Mouse (Mus musculus) neural tube, embryonic 11.5 days (tissue): ENCODE measurements around the gene Esyt1. TPM values are rescaled to one million over a fixed set of nuclear protein-coding genes. Genes with fewer than 3 reads are reported as not detected.

Source experiments
- ATAC-seq: fragments of 200-750 bp; cut with Nextera tagmentation; 2 replicates; pipeline ENCODE4 v1.8.0; 2017; ENCODE audit warnings: moderate number of reproducible peaks, mild to moderate bottlenecking, moderate TSS enrichment, moderate library complexity; ENCODE audit not compliant: insufficient read depth, low FRiP score, low TSS enrichment
- DNase-seq: peaks from one replicate; pipeline ENCODE4 v3.0.0-alpha.2; 2015; ENCODE audit warnings: low spot score
- H3K27ac ChIP-seq: fragments of 300-500 bp; sonication (generic); 2 replicates; pipeline ENCODE4 v1.5.1; 2014; ENCODE audit warnings: low read depth, mild to moderate bottlenecking, low read length
- H3K27me3 ChIP-seq: fragments of 300-500 bp; sonication (generic); 2 replicates; pipeline ENCODE4 v1.6.1; 2014; ENCODE audit warnings: mild to moderate bottlenecking, low read length, mixed read lengths; ENCODE audit not compliant: control insufficient read depth, insufficient read depth
- H3K36me3 ChIP-seq: fragments of 300-500 bp; sonication (generic); 2 replicates; pipeline ENCODE4 v1.6.1; 2014; ENCODE audit warnings: mild to moderate bottlenecking, low read length, moderate library complexity, mixed read lengths; ENCODE audit not compliant: control insufficient read depth, insufficient read depth
- H3K4me1 ChIP-seq: fragments of 300-500 bp; sonication (generic); 2 replicates; pipeline ENCODE4 v1.6.1; 2014; ENCODE audit warnings: low read length, mixed read lengths; ENCODE audit not compliant: control insufficient read depth, insufficient read depth
- H3K4me2 ChIP-seq: fragments of 300-500 bp; sonication (generic); 2 replicates; pipeline ENCODE4 v1.6.1; 2014; ENCODE audit warnings: low read depth, mild to moderate bottlenecking, moderate library complexity
- H3K4me3 ChIP-seq: fragments of 300-500 bp; sonication (generic); 2 replicates; pipeline ENCODE4 v1.5.1; 2014; ENCODE audit warnings: low read depth, low read length
- H3K9ac ChIP-seq: fragments of 300-500 bp; sonication (generic); 2 replicates; pipeline ENCODE4 v1.6.1; 2014; ENCODE audit warnings: mild to moderate bottlenecking, low read length
- H3K9me3 ChIP-seq: fragments of 300-500 bp; sonication (generic); 2 replicates; pipeline ENCODE4 v1.6.1; 2016; ENCODE audit warnings: low read length; ENCODE audit not compliant: control insufficient read depth
- WGBS: fragments of 180-500 bp; shearing (Covaris S2); extraction: QIAGEN DNeasy Blood & Tissue Kit; methylation state at CpG from one replicate; pipeline ENCODE4 v1.1.7; 2014; 5-methylcytosine and 5-hydroxymethylcytosine counted together
- polyA plus RNA-seq: library from polyadenylated mRNA; unstranded; fragments of >200 nt; fragmentation: Nextera tagmentation; extraction: Ambion mirVana; gene quantifications from 2 replicates; pipeline ENCODE4 v1.2.1, GENCODE M21; 2014

The Esyt1 gene
- polyA plus RNA-seq, 1 experiment from 2014 or later, result 34.1 TPM

- WGBS, result 30% methylated on average over 28 of the region's 28 CpGs
- Histone ChIP-seq H3K27me3 (0 out of 2 replicates have a peak, but pooled peaks cover 2% of the 10 kb centered on the region), H3K4me2 (peak overlapping the region; percentile 99), H3K4me3 (peak overlapping the region; percentile 74), H3K4me1 (0 out of 2 replicates have a peak, but pooled peaks cover 2% of the 10 kb centered on the region), H3K27ac (no peak overlapping the region), H3K36me3 (no peaks in the 10 kb centered on the region), H3K9ac (no peak overlapping the region), H3K9me3 (no peaks in the 10 kb centered on the region)
- peak; percentile 2 for DNase-seq
- peak; percentile 27; the same call in 1 of the 2 replicates for ATAC-seq
Measured at GRCm38 (mm10) chr10:128526366-128527356, 990 bp upstream of the Esyt1 start.

GRCm38 (mm10) chr10:128524732-128525662 is 674 bp downstream of the Esyt1 start:
- H3K27me3 ChIP-seq, result 0 out of 2 replicates have a peak, but pooled peaks cover 2% of the 10 kb centered on the region
- ATAC-seq (peak; percentile 41), DNase-seq (peak; percentile 68)
- 0 out of 2 replicates have a peak, but pooled peaks cover 3% of the 10 kb centered on the region for H3K36me3 ChIP-seq
- WGBS, result under 1% methylated on average over 56 of the region's 58 CpGs
- no peaks in the 10 kb centered on the region for H3K9me3 ChIP-seq
- H3K4me2 ChIP-seq, result peak overlapping the region; percentile 99
- H3K4me3 ChIP-seq, result peak overlapping the region; percentile 74
- peak overlapping the region; percentile 62 for H3K27ac ChIP-seq
- peak overlapping the region; percentile 75 for H3K9ac ChIP-seq
- 0 out of 2 replicates have a peak, but pooled peaks cover 2% of the 10 kb centered on the region for H3K4me1 ChIP-seq

- WGBS, result 6% methylated on average over 11 of the region's 11 CpGs
- Histone ChIP-seq H3K9ac (peak overlapping the region; percentile 75), H3K27ac (peak overlapping the region; percentile 62; the same call in 1 of the 2 replicates), H3K9me3 (no peaks in the 10 kb centered on the region), H3K4me2 (peak overlapping the region; percentile 99), H3K36me3 (0 out of 2 replicates have a peak, but pooled peaks cover 3% of the 10 kb centered on the region), H3K4me3 (peak overlapping the region; percentile 74), H3K4me1 (0 out of 2 replicates have a peak, but pooled peaks cover 2% of the 10 kb centered on the region), H3K27me3 (0 out of 2 replicates have a peak, but pooled peaks cover 2% of the 10 kb centered on the region)
- ATAC-seq (no peak), DNase-seq (peak; percentile 42)
Measured at GRCm38 (mm10) chr10:128524111-128524731, 1.4 kb downstream of the Esyt1 start.

- no peak for DNase-seq
- Histone ChIP-seq H3K4me3 (no peak overlapping the region), H3K9me3 (no peaks in the 10 kb centered on the region; the same call in 1 of the 2 replicates), H3K4me2 (no peak overlapping the region), H3K27ac (no peak overlapping the region), H3K9ac (no peak overlapping the region), H3K27me3 (peaks cover 4% of the 10 kb centered on the region), H3K36me3 (0 out of 2 replicates have a peak, but pooled peaks cover 5% of the 10 kb centered on the region), H3K4me1 (0 out of 2 replicates have a peak, but pooled peaks cover 2% of the 10 kb centered on the region)
- ATAC-seq, result no peak
- WGBS, result 74% methylated on average over 6 of the region's 6 CpGs
Measured at GRCm38 (mm10) chr10:128522351-128522750, 3.3 kb downstream of the Esyt1 start.

- no peak overlapping the region for H3K27ac ChIP-seq
- ATAC-seq (no peak), DNase-seq (no peak)
- 0 out of 2 replicates have a peak, but pooled peaks cover 5% of the 10 kb centered on the region for H3K36me3 ChIP-seq
- 85% methylated on average over 16 of the region's 16 CpGs for WGBS
- H3K27me3 ChIP-seq, result peaks cover 15% of the 10 kb centered on the region
- no peak overlapping the region for H3K4me2 ChIP-seq
- 0 out of 2 replicates have a peak, but pooled peaks cover 2% of the 10 kb centered on the region for H3K4me1 ChIP-seq
- no peaks in the 10 kb centered on the region; the same call in 1 of the 2 replicates for H3K9me3 ChIP-seq
- no peak overlapping the region for H3K4me3 ChIP-seq
- no peak overlapping the region for H3K9ac ChIP-seq
Measured at GRCm38 (mm10) chr10:128520591-128520990, 5.1 kb downstream of the Esyt1 start.

GRCm38 (mm10) chr10:128518833-128519232 is 6.8 kb downstream of the Esyt1 start:
- peaks cover 13% of the 10 kb centered on the region for H3K27me3 ChIP-seq
- H3K9ac ChIP-seq, result no peak overlapping the region; the same call in 1 of the 2 replicates
- H3K36me3 ChIP-seq, result 0 out of 2 replicates have a peak, but pooled peaks cover 7% of the 10 kb centered on the region
- H3K27ac ChIP-seq, result no peak overlapping the region
- H3K4me3 ChIP-seq, result no peak overlapping the region
- ATAC-seq (no peak), DNase-seq (peak; percentile 30)
- H3K4me2 ChIP-seq, result no peak overlapping the region
- 75% methylated on average over 7 of the region's 7 CpGs for WGBS
- H3K9me3 ChIP-seq, result no peaks in the 10 kb centered on the region; the same call in 1 of the 2 replicates
- H3K4me1 ChIP-seq, result no peaks in the 10 kb centered on the region

- WGBS, result 15% methylated on average over 6 of the region's 6 CpGs
- H3K9me3 ChIP-seq, result no peaks in the 10 kb centered on the region; the same call in 1 of the 2 replicates
- no peak overlapping the region for H3K27ac ChIP-seq
- peaks cover 13% of the 10 kb centered on the region for H3K27me3 ChIP-seq
- ATAC-seq, result no peak
- H3K4me2 ChIP-seq, result no peak overlapping the region
- H3K9ac ChIP-seq, result no peak overlapping the region
- H3K4me3 ChIP-seq, result no peak overlapping the region
- no peak for DNase-seq
- no peaks in the 10 kb centered on the region for H3K4me1 ChIP-seq
- H3K36me3 ChIP-seq, result 0 out of 2 replicates have a peak, but pooled peaks cover 7% of the 10 kb centered on the region
Measured at GRCm38 (mm10) chr10:128516677-128517076, 9.0 kb downstream of the Esyt1 start.
